Mouse (Mus musculus) liver, adult 2 months (tissue): ENCODE measurements around the gene Pgm5. TPM values are rescaled to one million over a fixed set of nuclear protein-coding genes. Genes with fewer than 3 reads are reported as not detected.

Experiments
- DNase-seq: peaks from one replicate; pipeline ENCODE4 v3.0.0-alpha.2; 2011; ENCODE audit warnings: low read depth, low spot score; ENCODE audit errors: extremely low read depth
- H3K27ac ChIP-seq: fragments of 200-500 bp; replicated peaks from 2 replicates; pipeline ENCODE4 v1.5.1; 2012; ENCODE audit warnings: low read depth, mild to moderate bottlenecking, control low read depth, inconsistent platforms, low read length; ENCODE audit not compliant: insufficient read depth
- H3K27me3 ChIP-seq: fragments of 200-500 bp; 2 replicates; pipeline ENCODE4 v1.6.1; 2012; ENCODE audit warnings: mild to moderate bottlenecking, moderate library complexity, low read length, inconsistent platforms; ENCODE audit not compliant: control insufficient read depth, insufficient read depth
- H3K36me3 ChIP-seq: fragments of 200-500 bp; 2 replicates; pipeline ENCODE4 v1.6.1; 2012; ENCODE audit warnings: low read length, inconsistent platforms; ENCODE audit not compliant: control insufficient read depth, insufficient read depth
- H3K4me1 ChIP-seq: fragments of 200-500 bp; 2 replicates; pipeline ENCODE4 v1.6.1; 2011; ENCODE audit warnings: low read length; ENCODE audit not compliant: control insufficient read depth, insufficient read depth
- H3K4me3 ChIP-seq: fragments of 200-500 bp; 2 replicates; pipeline ENCODE4 v1.5.1; 2011; ENCODE audit warnings: low read depth, mild to moderate bottlenecking, control low read depth, low read length, moderate library complexity; ENCODE audit not compliant: insufficient read depth
- H3K79me2 ChIP-seq: fragments of 200-500 bp; 2 replicates; pipeline ENCODE4 v1.6.1; 2012; ENCODE audit warnings: inconsistent platforms, mild to moderate bottlenecking, low read length, moderate library complexity; ENCODE audit not compliant: control insufficient read depth, insufficient read depth
- H3K9ac ChIP-seq: fragments of 200-500 bp; 2 replicates; pipeline ENCODE4 v1.6.1; 2012; ENCODE audit warnings: low read depth, mild to moderate bottlenecking, control low read depth, inconsistent platforms, low read length
- CTCF ChIP-seq: fragments of 200-500 bp; IDR thresholded peaks from 2 replicates; pipeline ENCODE4 v1.5.1; 2011; ENCODE audit warnings: low read depth, low read length, control low read depth
- POLR2A ChIP-seq: fragments of 200-500 bp; IDR thresholded peaks from 2 replicates; pipeline ENCODE4 v1.6.1; 2011; ENCODE audit warnings: low read length, control low read depth; ENCODE audit not compliant: insufficient read depth; ENCODE audit errors: extremely low read depth
- WGBS: fragments of 180-500 bp; shearing (Covaris S2); methylation state at CpG from one replicate; pipeline ENCODE4 v1.1.7; 2018; 5-methylcytosine and 5-hydroxymethylcytosine counted together
- polyA plus RNA-seq: library from polyadenylated mRNA; depleted of rRNA; stranded (reverse); fragments of >200 nt; gene quantifications from 2 replicates; pipeline ENCODE4 v1.2.3, GENCODE M21; 2012
- total RNA-seq: library from RNA; depleted of rRNA; stranded (reverse); fragments of >200 nt; gene quantifications from 2 replicates; pipeline ENCODE4 v1.2.3, GENCODE M21; 2014

The Pgm5 gene
- total and polyA plus RNA-seq, 2 experiments, result 0.46 to 1.7 TPM

DNA sequence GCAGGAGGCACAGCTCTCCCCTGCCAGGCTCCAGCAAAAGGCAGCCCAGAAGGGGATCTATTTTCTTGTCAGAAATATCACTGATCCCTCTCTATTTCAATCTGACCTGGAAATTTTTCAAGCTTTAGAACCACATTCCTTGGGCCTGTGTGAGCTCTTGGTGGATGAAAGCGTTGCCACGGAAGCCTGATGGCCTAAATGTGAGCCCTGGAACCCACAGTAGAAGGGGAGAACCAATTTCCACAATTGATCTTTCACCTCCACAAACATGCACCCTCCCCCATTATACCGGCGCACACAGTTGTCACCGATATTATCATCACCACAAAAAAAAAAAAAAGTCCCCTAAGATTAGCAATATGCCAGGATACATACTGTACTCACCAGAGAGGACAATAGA is 123.6 kb downstream of the Pgm5 start:
- TF ChIP-seq POLR2A (no peak), CTCF (no peak)
- H3K9ac ChIP-seq, result no peak overlapping the region
- DNase-seq, result no peak
- no peak overlapping the region for H3K27ac ChIP-seq
- H3K36me3 ChIP-seq, result no peaks in the 10 kb centered on the region
- H3K27me3 ChIP-seq, result no peaks in the 10 kb centered on the region
- no peaks in the 10 kb centered on the region for H3K4me1 ChIP-seq
- no peak overlapping the region for H3K4me3 ChIP-seq
- WGBS, result 91% methylated on average over 5 of the region's 5 CpGs
- no peaks in the 10 kb centered on the region for H3K79me2 ChIP-seq

DNA sequence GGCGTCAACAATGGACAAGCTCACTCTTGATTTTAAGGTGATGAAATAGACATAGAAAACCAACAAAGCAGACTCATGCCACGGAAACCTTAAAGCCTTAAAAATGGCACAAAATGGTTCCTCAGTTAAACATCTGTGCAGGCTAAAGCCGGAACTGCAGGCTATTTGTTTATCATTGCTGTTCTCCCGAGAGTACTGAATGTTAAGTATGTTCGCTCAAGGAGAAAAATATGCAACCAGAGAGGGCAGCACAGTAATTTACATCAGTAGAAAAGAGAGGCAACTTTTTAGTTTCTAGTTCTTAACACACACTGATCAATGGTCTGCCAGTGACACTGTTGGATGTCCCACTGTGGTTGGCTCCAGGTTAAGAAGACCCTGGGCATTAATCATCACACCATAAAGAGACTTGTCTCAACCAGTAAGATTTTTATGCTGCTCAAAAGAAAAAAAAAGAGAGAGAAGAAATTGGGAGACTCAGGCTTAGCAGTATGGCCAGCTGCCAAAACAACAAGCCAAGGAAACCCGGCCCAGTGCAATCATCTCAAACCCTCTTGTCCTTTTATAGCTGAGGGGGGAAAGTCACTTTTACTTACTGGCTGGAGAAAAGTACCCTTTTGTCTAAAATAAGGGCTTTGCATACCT is 126.0 kb downstream of the Pgm5 start:
- Histone ChIP-seq H3K4me3 (no peak overlapping the region), H3K36me3 (no peaks in the 10 kb centered on the region), H3K4me1 (no peaks in the 10 kb centered on the region), H3K9ac (no peak overlapping the region), H3K79me2 (no peaks in the 10 kb centered on the region), H3K27me3 (no peaks in the 10 kb centered on the region), H3K27ac (no peak overlapping the region)
- WGBS, result 71% methylated on average over 6 of the region's 6 CpGs
- TF ChIP-seq POLR2A, result no peak
- no peak for TF ChIP-seq CTCF
- no peak for DNase-seq

DNA sequence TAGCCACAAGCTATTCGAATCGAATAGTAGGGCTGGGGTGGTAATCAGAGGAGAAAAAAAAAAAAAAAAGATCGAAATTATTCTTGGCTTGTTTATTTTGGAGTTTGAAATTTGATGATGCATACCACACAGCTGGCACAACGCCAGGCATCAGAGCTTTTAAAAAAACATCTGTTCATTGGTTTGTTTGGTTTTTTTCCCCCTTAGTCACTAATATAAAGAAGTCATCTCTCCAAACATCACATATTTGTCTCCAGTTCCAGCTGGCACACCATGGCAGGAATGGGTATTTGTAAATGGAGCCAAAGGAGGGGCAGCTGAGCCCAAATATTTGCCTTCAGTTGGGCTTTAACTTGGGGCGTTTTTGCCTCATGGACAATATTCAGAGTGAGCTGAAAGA is 131.0 kb downstream of the Pgm5 start:
- Histone ChIP-seq H3K36me3 (no peaks in the 10 kb centered on the region), H3K79me2 (no peaks in the 10 kb centered on the region), H3K9ac (no peak overlapping the region), H3K4me1 (peaks cover 5% of the 10 kb centered on the region; the same call in 1 of the 2 replicates), H3K27ac (no peak overlapping the region), H3K27me3 (no peaks in the 10 kb centered on the region), H3K4me3 (no peak overlapping the region)
- 14% methylated on average over 5 of the region's 5 CpGs for WGBS
- TF ChIP-seq CTCF (no peak), POLR2A (no peak)
- peak; percentile 58 for DNase-seq

DNA sequence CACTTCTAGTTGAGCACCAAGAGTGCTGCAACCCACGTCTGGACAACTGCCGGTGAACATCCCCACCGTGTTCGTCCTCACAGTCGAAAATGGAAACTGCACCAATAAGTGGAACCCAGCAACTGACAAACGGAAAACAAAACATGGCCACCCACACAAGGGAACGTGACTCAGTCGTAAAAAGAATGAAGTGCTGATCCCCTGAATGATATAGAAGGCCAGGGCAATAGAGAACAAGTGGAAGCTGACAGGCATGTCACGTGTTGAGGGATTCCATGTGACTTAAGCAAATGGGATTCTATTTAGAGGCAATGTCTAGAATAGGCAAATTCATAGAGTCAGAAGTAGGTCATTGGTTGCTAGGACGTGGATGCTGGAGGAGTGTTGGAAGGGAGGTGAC is 137.3 kb downstream of the Pgm5 start:
- Histone ChIP-seq H3K9ac (no peak overlapping the region), H3K79me2 (no peaks in the 10 kb centered on the region), H3K27ac (no peak overlapping the region), H3K36me3 (no peaks in the 10 kb centered on the region), H3K27me3 (no peaks in the 10 kb centered on the region), H3K4me1 (no peaks in the 10 kb centered on the region), H3K4me3 (no peak overlapping the region)
- TF ChIP-seq POLR2A (no peak), CTCF (no peak)
- WGBS, result 92% methylated on average over 10 of the region's 10 CpGs
- no peak for DNase-seq

DNA sequence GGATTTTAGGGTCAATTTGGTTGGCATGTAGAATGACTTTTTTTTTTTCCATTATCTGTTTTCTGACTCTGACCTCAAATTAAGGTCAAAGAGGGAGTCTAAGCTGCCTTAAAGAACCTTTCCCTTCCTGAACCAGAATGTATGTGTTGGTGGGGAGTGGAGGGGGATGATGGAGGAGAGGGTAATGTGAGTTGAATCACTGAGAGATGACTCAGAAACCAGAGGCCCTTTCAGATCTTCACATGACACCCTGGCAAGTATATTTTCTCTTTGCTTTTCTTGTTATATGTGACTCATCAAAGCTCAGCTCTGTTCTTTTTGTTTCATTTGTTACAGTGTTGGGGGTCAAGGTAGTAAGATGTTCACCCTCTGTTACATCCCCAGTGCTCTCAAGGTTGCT is 141.2 kb downstream of the Pgm5 start:
- no peaks in the 10 kb centered on the region for H3K36me3 ChIP-seq
- no peaks in the 10 kb centered on the region for H3K79me2 ChIP-seq
- H3K4me1 ChIP-seq, result no peaks in the 10 kb centered on the region
- no peak overlapping the region for H3K27ac ChIP-seq
- no peak overlapping the region for H3K4me3 ChIP-seq
- no peaks in the 10 kb centered on the region for H3K27me3 ChIP-seq
- TF ChIP-seq CTCF (no peak), POLR2A (no peak)
- peak; percentile 3 for DNase-seq
- H3K9ac ChIP-seq, result no peak overlapping the region

DNA sequence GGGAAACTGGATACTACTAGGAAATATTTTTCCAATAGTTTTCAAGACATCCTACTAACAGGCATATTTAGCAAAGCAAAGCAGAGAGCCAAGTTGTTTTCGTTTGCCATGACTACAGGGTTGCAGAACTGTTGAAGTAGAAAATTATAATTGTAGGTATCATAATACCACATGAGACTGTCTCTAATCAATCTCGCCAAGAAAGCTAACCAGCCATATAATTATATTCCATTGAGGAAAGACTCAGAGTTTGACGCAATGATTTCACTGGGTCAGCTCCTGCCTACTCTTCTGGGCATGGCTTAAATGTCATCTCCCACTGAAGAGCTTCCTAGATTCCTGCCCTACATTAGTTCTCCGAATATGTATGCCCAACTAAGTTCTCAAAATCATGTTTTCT is 142.2 kb downstream of the Pgm5 start:
- Histone ChIP-seq H3K9ac (no peak overlapping the region), H3K4me1 (no peaks in the 10 kb centered on the region), H3K27me3 (no peaks in the 10 kb centered on the region), H3K36me3 (no peaks in the 10 kb centered on the region), H3K4me3 (no peak overlapping the region), H3K27ac (no peak overlapping the region), H3K79me2 (no peaks in the 10 kb centered on the region)
- DNase-seq, result no peak
- TF ChIP-seq CTCF (no peak), POLR2A (no peak)
- WGBS, result 90% methylated on average over 4 of the region's 4 CpGs
